Mouse (Mus musculus) liver, embryonic 16.5 days (tissue): ENCODE measurements around the gene Reps2. TPM values are rescaled to one million over a fixed set of nuclear protein-coding genes. Genes with fewer than 3 reads are reported as not detected.

Experiments
- ATAC-seq: fragments of 200-750 bp; cut with Nextera tagmentation; 2 replicates; pipeline ENCODE4 v1.8.0; 2017; ENCODE audit warnings: low read depth, mild to moderate bottlenecking, moderate number of reproducible peaks, moderate library complexity
- H3K27ac ChIP-seq: fragments of 300-500 bp; sonication (generic); 2 replicates; pipeline ENCODE4 v1.5.1; 2014; ENCODE audit warnings: mild to moderate bottlenecking, low read length
- H3K27me3 ChIP-seq: fragments of 300-500 bp; sonication (generic); 2 replicates; pipeline ENCODE4 v1.6.1; 2014; ENCODE audit warnings: low read depth, low read length, mixed read lengths; ENCODE audit not compliant: control insufficient read depth, insufficient read depth
- H3K36me3 ChIP-seq: fragments of 300-500 bp; sonication (generic); 2 replicates; pipeline ENCODE4 v1.6.1; 2014; ENCODE audit warnings: mild to moderate bottlenecking; ENCODE audit not compliant: control insufficient read depth, insufficient read depth
- H3K4me1 ChIP-seq: fragments of 300-500 bp; sonication (generic); 2 replicates; pipeline ENCODE4 v1.6.1; 2014; ENCODE audit warnings: low read depth, low read length, mixed read lengths; ENCODE audit not compliant: control insufficient read depth
- H3K4me2 ChIP-seq: fragments of 300-500 bp; sonication (generic); 2 replicates; pipeline ENCODE4 v1.6.1; 2014; ENCODE audit warnings: low read depth, low read length, mixed read lengths
- H3K4me3 ChIP-seq: fragments of 300-500 bp; sonication (generic); 2 replicates; pipeline ENCODE4 v1.5.1; 2014; ENCODE audit warnings: low read depth, mild to moderate bottlenecking, low read length
- H3K9ac ChIP-seq: fragments of 300-500 bp; sonication (generic); 2 replicates; pipeline ENCODE4 v1.6.1; 2014; ENCODE audit warnings: low read depth, low read length
- H3K9me3 ChIP-seq: fragments of 300-500 bp; sonication (generic); replicated peaks from 2 replicates; pipeline ENCODE4 v1.6.1; 2016; ENCODE audit warnings: low read length; ENCODE audit not compliant: control insufficient read depth
- WGBS: fragments of 180-500 bp; shearing (Covaris S2); extraction: QIAGEN DNeasy Blood & Tissue Kit; methylation state at CpG from one replicate; pipeline ENCODE4 v1.1.7; 2014; ENCODE audit not compliant: insufficient replicate concordance; 5-methylcytosine and 5-hydroxymethylcytosine counted together
- polyA plus RNA-seq: library from polyadenylated mRNA; unstranded; fragments of >200 nt; fragmentation: Nextera tagmentation; extraction: Ambion mirVana; gene quantifications from 2 replicates; pipeline ENCODE4 v1.2.1, GENCODE M21; 2015

The Reps2 gene
- 0.73 and 0.76 TPM in 2 replicates for polyA plus RNA-seq

- Histone ChIP-seq H3K9me3 (no peaks in the 10 kb centered on the region), H3K4me1 (no peaks in the 10 kb centered on the region; the same call in 1 of the 2 replicates), H3K36me3 (no peaks in the 10 kb centered on the region), H3K27ac (peak within 1 kb of the TSS; percentile 66), H3K4me2 (peak within 1 kb of the TSS; percentile 90), H3K9ac (peak within 1 kb of the TSS; percentile 67), H3K27me3 (0 out of 2 replicates have a peak, but pooled peaks cover 2% of the 10 kb centered on the region), H3K4me3 (peak within 1 kb of the TSS; percentile 74)
- WGBS = 19% methylated on average over 49 of the region's 61 CpGs
- ATAC-seq = peak; percentile 94
Measured at GRCm38 (mm10) chrX:162643091-162643788, at the start of gene Reps2. Reps2 (minus strand) TSS chrX:162643649.

- H3K9me3 ChIP-seq = no peaks in the 10 kb centered on the region
- H3K4me3 ChIP-seq = no peak overlapping the region
- H3K27ac ChIP-seq = no peak overlapping the region
- H3K27me3 ChIP-seq = no peaks in the 10 kb centered on the region
- no peak overlapping the region for H3K9ac ChIP-seq
- H3K36me3 ChIP-seq = no peaks in the 10 kb centered on the region
- WGBS = 36% methylated on average over 2 of the region's 2 CpGs
- H3K4me2 ChIP-seq = no peak overlapping the region
- H3K4me1 ChIP-seq = no peaks in the 10 kb centered on the region
- ATAC-seq = no peak
Measured at GRCm38 (mm10) chrX:162691272-162691671, 47.8 kb upstream of the Reps2 start.

GRCm38 (mm10) chrX:162685394-162685793 lies 41.9 kb upstream of the Reps2 start:
- H3K9me3 ChIP-seq = no peaks in the 10 kb centered on the region
- no peaks in the 10 kb centered on the region for H3K27me3 ChIP-seq
- WGBS = 72% methylated on average over 1 of the region's 1 CpGs
- H3K9ac ChIP-seq = no peak overlapping the region
- ATAC-seq = no peak
- no peak overlapping the region for H3K4me3 ChIP-seq
- no peak overlapping the region for H3K4me2 ChIP-seq
- no peaks in the 10 kb centered on the region for H3K36me3 ChIP-seq
- no peak overlapping the region for H3K27ac ChIP-seq
- H3K4me1 ChIP-seq = peaks cover 4% of the 10 kb centered on the region

GRCm38 (mm10) chrX:162679506-162679905 lies 36.1 kb upstream of the Reps2 start:
- Histone ChIP-seq H3K9me3 (no peaks in the 10 kb centered on the region), H3K27me3 (no peaks in the 10 kb centered on the region), H3K4me2 (no peak overlapping the region), H3K36me3 (no peaks in the 10 kb centered on the region), H3K9ac (no peak overlapping the region), H3K27ac (peak overlapping the region; percentile 67), H3K4me1 (peaks cover 16% of the 10 kb centered on the region), H3K4me3 (no peak overlapping the region)
- peak; percentile 85 for ATAC-seq
- WGBS = 31% methylated on average over 2 of the region's 2 CpGs

DNA sequence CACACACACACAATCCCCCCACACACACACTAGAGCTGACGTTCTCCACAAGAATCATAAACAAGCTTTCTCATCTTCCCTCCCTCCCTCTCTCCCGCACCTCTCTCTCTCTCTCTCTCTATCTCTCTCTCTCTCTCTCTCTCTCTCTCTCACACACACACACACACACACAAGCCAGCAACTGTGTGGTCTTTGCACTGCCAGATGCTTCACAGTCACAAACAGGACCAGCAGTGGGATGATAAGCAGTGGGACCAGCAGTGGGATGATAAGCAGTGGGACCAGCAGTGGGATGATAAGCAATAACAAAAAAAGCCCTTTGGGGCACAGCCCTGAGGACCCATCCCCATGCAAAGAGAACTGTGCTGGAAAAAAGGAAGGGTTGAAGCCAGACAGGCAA lies 35.4 kb upstream of the Reps2 start:
- peak; percentile 94 for ATAC-seq
- H3K4me1 ChIP-seq = peaks cover 16% of the 10 kb centered on the region
- peak overlapping the region; percentile 79 for H3K27ac ChIP-seq
- H3K4me2 ChIP-seq = 0 out of 2 replicates have a peak overlapping the region, but pooled peaks have one; percentile 36
- H3K36me3 ChIP-seq = no peaks in the 10 kb centered on the region
- H3K9ac ChIP-seq = no peak overlapping the region
- H3K4me3 ChIP-seq = no peak overlapping the region
- WGBS = 24% methylated on average over 2 of the region's 2 CpGs
- no peaks in the 10 kb centered on the region for H3K27me3 ChIP-seq
- no peaks in the 10 kb centered on the region for H3K9me3 ChIP-seq

GRCm38 (mm10) chrX:162666166-162666565 lies 22.7 kb upstream of the Reps2 start:
- H3K27ac ChIP-seq = no peak overlapping the region
- no peaks in the 10 kb centered on the region for H3K4me1 ChIP-seq
- no peak overlapping the region for H3K4me2 ChIP-seq
- H3K9me3 ChIP-seq = no peaks in the 10 kb centered on the region
- H3K9ac ChIP-seq = no peak overlapping the region
- no peak overlapping the region for H3K4me3 ChIP-seq
- no peaks in the 10 kb centered on the region for H3K36me3 ChIP-seq
- ATAC-seq = no peak
- WGBS = 53% methylated on average over 2 of the region's 2 CpGs
- H3K27me3 ChIP-seq = no peaks in the 10 kb centered on the region

DNA sequence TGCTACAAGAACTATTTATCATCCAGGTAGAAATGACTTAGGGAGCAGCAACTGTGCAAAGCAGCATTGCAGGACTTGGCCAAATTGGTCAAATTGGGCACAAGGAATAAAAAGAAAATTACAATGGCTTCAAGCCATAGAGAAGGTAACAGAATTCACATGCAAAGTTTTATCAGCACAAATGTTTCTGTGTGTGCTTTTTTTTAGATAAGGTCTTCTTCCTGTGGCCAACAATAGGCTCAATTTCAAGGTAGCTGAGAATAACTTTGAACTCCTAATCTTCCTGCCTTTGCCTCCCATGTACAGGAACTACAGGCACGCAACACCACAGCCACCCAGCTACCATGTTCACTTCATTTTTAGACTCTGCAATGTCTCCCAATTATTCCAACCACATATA lies 16.7 kb upstream of the Reps2 start:
- Histone ChIP-seq H3K27ac (no peak overlapping the region), H3K9ac (no peak overlapping the region), H3K27me3 (no peaks in the 10 kb centered on the region), H3K9me3 (no peaks in the 10 kb centered on the region), H3K4me2 (no peak overlapping the region), H3K36me3 (no peaks in the 10 kb centered on the region), H3K4me1 (no peaks in the 10 kb centered on the region; the same call in 1 of the 2 replicates), H3K4me3 (no peak overlapping the region)
- 60% methylated on average over 1 of the region's 1 CpGs for WGBS
- no peak for ATAC-seq

GRCm38 (mm10) chrX:162653518-162653917 lies 10.1 kb upstream of the Reps2 start:
- Histone ChIP-seq H3K4me2 (no peak overlapping the region), H3K9ac (no peak overlapping the region), H3K27ac (no peak overlapping the region), H3K36me3 (no peaks in the 10 kb centered on the region), H3K4me3 (no peak overlapping the region), H3K9me3 (no peaks in the 10 kb centered on the region), H3K27me3 (no peaks in the 10 kb centered on the region), H3K4me1 (no peaks in the 10 kb centered on the region; the same call in 1 of the 2 replicates)
- ATAC-seq = no peak
- WGBS = 59% methylated on average over 7 of the region's 7 CpGs

DNA sequence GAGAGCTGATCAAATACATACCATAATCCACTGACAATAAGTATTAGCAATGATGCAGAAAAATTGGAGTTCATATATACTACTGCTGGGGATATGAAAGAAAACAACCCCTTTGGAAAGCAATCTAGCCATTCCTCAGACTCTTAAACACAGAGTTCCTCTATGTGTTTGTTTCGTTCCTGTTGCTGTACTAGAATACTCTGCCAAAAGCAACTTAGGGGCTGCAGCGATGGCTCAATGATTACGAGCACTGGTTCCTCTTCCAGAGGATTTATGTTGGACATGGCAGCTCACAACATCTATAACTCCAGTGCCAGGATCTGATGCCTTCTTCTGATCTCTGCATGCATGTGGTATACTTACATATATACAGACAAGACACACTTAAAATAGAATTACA lies 9.0 kb upstream of the Reps2 start:
- Histone ChIP-seq H3K4me2 (no peak overlapping the region), H3K4me1 (no peaks in the 10 kb centered on the region; the same call in 1 of the 2 replicates), H3K4me3 (no peak overlapping the region), H3K27ac (no peak overlapping the region), H3K9me3 (no peaks in the 10 kb centered on the region), H3K9ac (no peak overlapping the region), H3K27me3 (no peaks in the 10 kb centered on the region), H3K36me3 (no peaks in the 10 kb centered on the region)
- 70% methylated on average over 3 of the region's 3 CpGs for WGBS
- no peak for ATAC-seq
